Mouse (Mus musculus) bone marrow macrophage, adult 2 months (primary cell): ENCODE results near the gene Rpl10-ps3.

Experiments used
- CTCF ChIP-seq: IDR thresholded peaks from 2 replicates; pipeline ENCODE4 v1.5.1; 2012; ENCODE audit warnings: low read depth, mild to moderate bottlenecking, low read length, moderate library complexity
- POLR2A ChIP-seq: IDR thresholded peaks from 2 replicates; pipeline ENCODE4 v1.6.1; 2012; ENCODE audit warnings: mild to moderate bottlenecking, low read depth, low read length, borderline replicate concordance

- TF ChIP-seq POLR2A, result no peak
- no peak for TF ChIP-seq CTCF
Measured at GRCm38 (mm10) chr9:50363962-50364361, 19.2 kb upstream of the Rpl10-ps3 start.
